13 mouse cellular contexts compared by ENCODE assay signal in the genomic region with DNA sequence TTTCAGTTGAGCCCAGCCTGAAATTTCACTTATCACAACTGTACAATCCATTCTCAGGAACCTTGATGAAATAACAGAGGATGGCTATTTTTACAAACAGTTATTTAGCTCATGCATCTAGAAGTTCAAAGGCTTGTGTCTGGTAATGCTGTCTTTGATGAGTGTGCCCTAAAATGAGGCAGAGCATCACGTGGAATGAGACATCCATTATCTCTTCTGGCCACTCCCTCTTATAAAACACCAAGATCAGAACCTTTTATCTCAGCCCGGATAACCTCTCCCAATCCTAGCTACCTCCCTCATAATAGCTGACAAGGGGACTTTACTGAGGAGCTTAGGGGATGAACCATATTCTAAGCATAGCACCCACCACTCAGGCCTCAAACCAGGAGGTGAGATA. TPM values are rescaled to one million over a fixed set of nuclear protein-coding genes. Genes with fewer than 3 reads are reported as not detected.
DNase-seq lines count a peak whose midpoint lies in the region; ATAC-seq and TF ChIP-seq lines count a peak whose summit lies in the region.
"Had no signal": no experiment of that assay in that cellular context is flagged by ENCODE, and none has a peak within 500 bp of the region (broad histone marks: within the 10 kb centered on the region; RNA-seq: fewer than 3 reads in every experiment).

No protein-coding gene starts in this region.

- H3K4me1 ChIP-seq in forebrain, embryonic 10.5 days = peaks cover 33% of the 10 kb centered on the region
- no peaks in the 10 kb centered on the region; the same call in 1 of the 2 replicates for H3K4me1 ChIP-seq in forebrain, embryonic 11.5 days (replicated peaks; ENCODE audit: control insufficient read depth, insufficient read depth, low read length)
- H3K4me1 ChIP-seq in kidney, adult 2 months (ENCODE audit: control insufficient read depth, insufficient read depth, low read length) = peaks cover 46% of the 10 kb centered on the region
- H3K4me1 ChIP-seq in forebrain, embryonic 16.5 days (replicated peaks; ENCODE audit: control insufficient read depth, insufficient read depth, low read length) = peaks cover 55% of the 10 kb centered on the region
- peaks cover 12% of the 10 kb centered on the region for H3K4me1 ChIP-seq in midbrain, embryonic 16.5 days (ENCODE audit: control insufficient read depth, insufficient read depth, low read length)

- 80% methylated on average over 2 of the region's 2 CpGs for WGBS in forebrain, embryonic 10.5 days
- 74% methylated on average over 2 of the region's 2 CpGs for WGBS in forebrain, embryonic 11.5 days
- WGBS in kidney, adult 2 months = 66% methylated on average over 2 of the region's 2 CpGs
- WGBS in forebrain, embryonic 16.5 days = 40% methylated on average over 2 of the region's 2 CpGs
- WGBS in midbrain, embryonic 16.5 days = 64% methylated on average over 2 of the region's 2 CpGs

- no peaks in the 10 kb centered on the region for H3K9me3 ChIP-seq in forebrain, embryonic 10.5 days
- H3K9me3 ChIP-seq in forebrain, embryonic 11.5 days (ENCODE audit: control insufficient read depth, low read length) = no peaks in the 10 kb centered on the region
- H3K9me3 ChIP-seq in forebrain, embryonic 16.5 days (ENCODE audit: control insufficient read depth, low read length) = no peaks in the 10 kb centered on the region
- H3K9me3 ChIP-seq in midbrain, embryonic 16.5 days (replicated peaks; ENCODE audit: control insufficient read depth, low read length, poor library complexity, severe bottlenecking) = no peaks in the 10 kb centered on the region
- H3K9me3 ChIP-seq: embryonic facial prominence, embryonic 12.5 days; limb, embryonic 12.5 days had no signal

- no peaks in the 10 kb centered on the region for H3K36me3 ChIP-seq in forebrain, embryonic 10.5 days (replicated peaks)
- H3K36me3 ChIP-seq in forebrain, embryonic 11.5 days (ENCODE audit: control insufficient read depth, insufficient read depth, low read length) = no peaks in the 10 kb centered on the region
- H3K36me3 ChIP-seq in kidney, adult 2 months (ENCODE audit: control insufficient read depth, insufficient read depth, low read length) = no peaks in the 10 kb centered on the region
- H3K36me3 ChIP-seq in forebrain, embryonic 16.5 days (ENCODE audit: control insufficient read depth, insufficient read depth) = no peaks in the 10 kb centered on the region
- H3K36me3 ChIP-seq in midbrain, embryonic 16.5 days (ENCODE audit: control insufficient read depth, insufficient read depth, low read length) = no peaks in the 10 kb centered on the region
- H3K36me3 ChIP-seq: embryonic facial prominence, embryonic 12.5 days; limb, embryonic 12.5 days had no signal

- TF ChIP-seq CTCF in kidney, adult 2 months (conservative IDR thresholded peaks at IDR 0.05; ENCODE audit: insufficient read depth, insufficient read length, low read depth, low read length) = no peak

- no peak for ATAC-seq in forebrain, embryonic 11.5 days (replicated peaks; ENCODE audit: low FRiP score)
- no peak for ATAC-seq in forebrain, embryonic 16.5 days
- no peak for ATAC-seq in midbrain, embryonic 16.5 days

- H3K27ac ChIP-seq in forebrain, embryonic 10.5 days = 0 out of 2 replicates have a peak overlapping the region, but pooled peaks have one; percentile 20
- no peak overlapping the region for H3K27ac ChIP-seq in forebrain, embryonic 11.5 days (ENCODE audit: low read depth, low read length)
- H3K27ac ChIP-seq in kidney, adult 2 months (ENCODE audit: insufficient read depth, low read depth, low read length) = peak overlapping the region; percentile 87
- no peak overlapping the region for H3K27ac ChIP-seq in forebrain, embryonic 16.5 days (ENCODE audit: low read length)
- H3K27ac ChIP-seq in midbrain, embryonic 16.5 days (ENCODE audit: low read length) = no peak overlapping the region
- H3K27ac ChIP-seq: embryonic facial prominence, embryonic 12.5 days; limb, embryonic 12.5 days; macrophage had no signal

- no peak for DNase-seq in forebrain, embryonic 10.5 days (ENCODE audit: extremely low spot score, low spot score)
- no peak for DNase-seq in forebrain, embryonic 11.5 days (ENCODE audit: low spot score)
- no peak for DNase-seq in kidney, adult 2 months
- DNase-seq in kidney, adult 11 months = no peak
- no peak for DNase-seq in spleen, adult 12 weeks (ENCODE audit: low spot score)
- DNase-seq in cerebellum, adult 11-12 months = no peak
- DNase-seq: cerebellum, adult 2 months; right cerebral cortex, postnatal 25 days had no signal

- H3K4me2 ChIP-seq in forebrain, embryonic 11.5 days (ENCODE audit: low read depth, low read length, severe bottlenecking) = no peak overlapping the region; the same call in 1 of the 2 replicates
- H3K4me2 ChIP-seq in forebrain, embryonic 16.5 days (ENCODE audit: low read length) = 0 out of 2 replicates have a peak overlapping the region, but pooled peaks have one; percentile 6
- H3K4me2 ChIP-seq in midbrain, embryonic 16.5 days (ENCODE audit: low read length) = peak overlapping the region; percentile 23; the same call in 1 of the 2 replicates
- H3K4me2 ChIP-seq: embryonic facial prominence, embryonic 12.5 days; limb, embryonic 12.5 days had no signal

- no peak overlapping the region for H3K9ac ChIP-seq in forebrain, embryonic 11.5 days (ENCODE audit: low read length)
- no peak overlapping the region for H3K9ac ChIP-seq in forebrain, embryonic 16.5 days (replicated peaks; ENCODE audit: low read depth, low read length)
- H3K9ac ChIP-seq in midbrain, embryonic 16.5 days (ENCODE audit: low read depth, low read length) = no peak overlapping the region
- H3K9ac ChIP-seq: embryonic facial prominence, embryonic 12.5 days; limb, embryonic 12.5 days had no signal

- H3K4me3 ChIP-seq in forebrain, embryonic 10.5 days = no peak overlapping the region
- no peak overlapping the region for H3K4me3 ChIP-seq in forebrain, embryonic 11.5 days (ENCODE audit: low read depth, low read length)
- no peak overlapping the region for H3K4me3 ChIP-seq in kidney, adult 2 months (ENCODE audit: insufficient read depth, low read depth, low read length)
- H3K4me3 ChIP-seq in forebrain, embryonic 16.5 days (replicated peaks; ENCODE audit: low read length) = no peak overlapping the region
- no peak overlapping the region for H3K4me3 ChIP-seq in midbrain, embryonic 16.5 days (ENCODE audit: low read depth, low read length)
- H3K4me3 ChIP-seq: embryonic facial prominence, embryonic 12.5 days; limb, embryonic 12.5 days had no signal

- H3K27me3 ChIP-seq in forebrain, embryonic 10.5 days (ENCODE audit: poor library complexity, severe bottlenecking) = peaks cover 45% of the 10 kb centered on the region
- no peaks in the 10 kb centered on the region; the same call in 1 of the 2 replicates for H3K27me3 ChIP-seq in forebrain, embryonic 11.5 days (ENCODE audit: control insufficient read depth, insufficient read depth, low read length)
- no peaks in the 10 kb centered on the region for H3K27me3 ChIP-seq in kidney, adult 2 months (replicated peaks; ENCODE audit: control insufficient read depth, insufficient read depth, low read length)
- H3K27me3 ChIP-seq in forebrain, embryonic 16.5 days (replicated peaks; ENCODE audit: control insufficient read depth, insufficient read depth, low read length) = no peaks in the 10 kb centered on the region
- peaks cover 4% of the 10 kb centered on the region; the same call in 1 of the 2 replicates for H3K27me3 ChIP-seq in midbrain, embryonic 16.5 days (ENCODE audit: control insufficient read depth, insufficient read depth, low read depth, low read length)

- TF ChIP-seq POLR2A in kidney, adult 2 months (IDR thresholded peaks at IDR 0.05; ENCODE audit: low read depth, low read length) = no peak

RNA-seq across cellular contexts. Expression of a gene that starts 3.3 kb away (rescaled TPM):
- polyA plus RNA-seq in forebrain, embryonic 10.5 days (2016; fragmentation: Nextera tagmentation; extraction: Ambion mirVana) = 14.1 and 17.6 TPM in 2 replicates
- 46.6 and 46.8 TPM in 2 replicates for polyA plus RNA-seq in forebrain, embryonic 11.5 days (2014; fragmentation: Nextera tagmentation; extraction: Ambion mirVana)
- polyA plus RNA-seq in kidney, adult 2 months (2012; rRNA removed) = 461 and 477 TPM in 2 replicates
- polyA plus RNA-seq in forebrain, embryonic 16.5 days (2015; fragmentation: Nextera tagmentation; extraction: Ambion mirVana) = 21.9 and 22.2 TPM in 2 replicates
- 15.6 and 20.5 TPM in 2 replicates for polyA plus RNA-seq in midbrain, embryonic 16.5 days (2015; fragmentation: Nextera tagmentation; extraction: Ambion mirVana)

RNA-seq across cellular contexts. Expression of a gene that starts 24.2 kb away (rescaled TPM):
- 0.05 TPM in 1 of 2 replicates, not detected in the other for polyA plus RNA-seq in forebrain, embryonic 10.5 days (2016; fragmentation: Nextera tagmentation; extraction: Ambion mirVana)
- polyA plus RNA-seq in forebrain, embryonic 11.5 days (2014; fragmentation: Nextera tagmentation; extraction: Ambion mirVana) = 0.08 TPM in 1 of 2 replicates, not detected in the other
- polyA plus RNA-seq in kidney, adult 2 months (2012; rRNA removed) = not detected in 2 replicates
- not detected in 2 replicates for polyA plus RNA-seq in forebrain, embryonic 16.5 days (2015; fragmentation: Nextera tagmentation; extraction: Ambion mirVana)
- 0.06 and 0.07 TPM in 2 replicates for polyA plus RNA-seq in midbrain, embryonic 16.5 days (2015; fragmentation: Nextera tagmentation; extraction: Ambion mirVana)
- polyA plus RNA-seq: cerebellum, adult 2 months; embryonic facial prominence, embryonic 12.5 days; limb, embryonic 12.5 days; macrophage had no signal

RNA-seq across cellular contexts. Expression of a gene that starts 56.6 kb away (rescaled TPM):
- 34.2 and 34.9 TPM in 2 replicates for polyA plus RNA-seq in forebrain, embryonic 10.5 days (2016; fragmentation: Nextera tagmentation; extraction: Ambion mirVana)
- 38.4 and 38.9 TPM in 2 replicates for polyA plus RNA-seq in forebrain, embryonic 11.5 days (2014; fragmentation: Nextera tagmentation; extraction: Ambion mirVana)
- polyA plus RNA-seq in kidney, adult 2 months (2012; rRNA removed) = 172 and 181 TPM in 2 replicates
- 42.2 and 44.4 TPM in 2 replicates for polyA plus RNA-seq in forebrain, embryonic 16.5 days (2015; fragmentation: Nextera tagmentation; extraction: Ambion mirVana)
- polyA plus RNA-seq in midbrain, embryonic 16.5 days (2015; fragmentation: Nextera tagmentation; extraction: Ambion mirVana) = 37.3 and 38.3 TPM in 2 replicates

Comparison
In these comparisons a context has a peak if more than half of its experiments do, and no peak if none do; other contexts are left out.
1. H3K27ac ChIP-seq: peak in forebrain, embryonic 10.5 days (single experiment) and kidney, adult 2 months (single experiment); none in forebrain, embryonic 11.5 days (single experiment), forebrain, embryonic 16.5 days (single experiment) and midbrain, embryonic 16.5 days (single experiment).